Mouse (Mus musculus) brown adipose tissue, adult 24 weeks (tissue): ENCODE results near the gene Nphp3. TPM values are rescaled to one million over a fixed set of nuclear protein-coding genes. Genes with fewer than 3 reads are reported as not detected.
A peak's percentile ranks its signal among the peaks of the same experiment; 100 is the strongest.

Experiments used
- H3K27ac ChIP-seq: fragments of 200-500 bp; replicated peaks from 2 replicates; pipeline ENCODE4 v1.5.1; 2012; ENCODE audit warnings: low read depth, mild to moderate bottlenecking, low read length
- H3K4me1 ChIP-seq: fragments of 200-500 bp; 2 replicates; pipeline ENCODE4 v1.6.1; 2012; ENCODE audit warnings: low read length, mixed read lengths; ENCODE audit not compliant: control insufficient read depth, insufficient read depth, insufficient read length
- H3K4me3 ChIP-seq: fragments of 200-500 bp; 2 replicates; pipeline ENCODE4 v1.5.1; 2012; ENCODE audit warnings: low read depth, mild to moderate bottlenecking, low read length, moderate library complexity; ENCODE audit not compliant: insufficient read depth
- polyA plus RNA-seq: library from polyadenylated mRNA; stranded (reverse); fragments of >200 nt; gene quantifications from 2 replicates; pipeline ENCODE4 v1.2.4, GENCODE M21; 2012; ENCODE audit not compliant: missing spikeins, insufficient read depth, insufficient read length

Nphp3 gene
- polyA plus RNA-seq, 1 experiment, result 0.79 TPM

DNA sequence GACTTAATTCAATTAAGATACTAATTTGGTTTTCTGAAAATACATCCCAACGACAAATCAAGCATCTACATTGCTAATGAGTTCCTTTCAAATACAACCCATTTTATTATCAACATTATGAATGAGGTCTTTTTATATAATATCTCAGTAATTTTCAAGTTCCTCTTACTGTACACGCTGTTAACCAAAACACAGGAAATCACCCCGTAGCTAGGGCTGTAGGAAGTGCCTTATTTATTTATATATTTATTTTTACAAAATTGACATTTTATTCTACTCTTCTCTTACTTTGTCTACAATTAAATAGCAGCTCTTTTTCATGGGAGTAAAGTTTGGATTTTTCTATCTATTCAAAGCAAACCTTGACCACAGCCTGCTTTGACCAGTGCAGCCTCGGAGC, 37.4 kb downstream of the Nphp3 start:
- 0 out of 2 replicates have a peak overlapping the region, but pooled peaks have one; percentile 3 for H3K4me3 ChIP-seq
- H3K27ac ChIP-seq, result no peak overlapping the region
- no peaks in the 10 kb centered on the region; the same call in 1 of the 2 replicates for H3K4me1 ChIP-seq

- Histone ChIP-seq H3K4me3 (0 out of 2 replicates have a peak within 1 kb of the TSS, but pooled peaks have one; percentile 3), H3K27ac (no peak within 1 kb of the TSS), H3K4me1 (no peaks in the 10 kb centered on the region; the same call in 1 of the 2 replicates)
Observed at GRCm38 (mm10) chr9:104040362-104040761, 38.0 kb downstream of the Nphp3 start, which contains the start of gene Gm28305. Gene Gm28305 (plus strand): TSS chr9:104040662.

DNA sequence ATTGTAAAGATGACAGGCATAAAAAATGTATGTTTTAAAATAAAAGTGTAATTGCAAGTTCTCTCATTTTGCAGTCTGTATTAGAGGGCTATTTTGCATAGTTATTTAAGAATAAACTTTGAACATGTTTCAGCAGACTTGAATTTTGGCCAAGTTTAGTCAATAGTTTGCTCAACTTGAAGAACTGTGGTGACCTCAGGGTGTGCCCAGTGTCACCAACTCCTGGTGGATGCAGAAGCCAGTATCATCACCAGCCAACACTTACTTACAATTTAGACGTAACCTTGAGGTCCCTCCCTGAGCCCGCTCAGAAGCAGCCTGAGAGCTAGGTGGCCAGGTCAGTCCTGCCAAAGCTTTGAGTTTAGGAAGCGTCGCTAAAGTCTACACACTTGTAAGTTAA, 41.3 kb downstream of the Nphp3 start:
- no peaks in the 10 kb centered on the region; the same call in 1 of the 2 replicates for H3K4me1 ChIP-seq
- H3K4me3 ChIP-seq, result no peak overlapping the region
- no peak overlapping the region for H3K27ac ChIP-seq

GRCm38 (mm10) chr9:104051028-104051427, 48.7 kb downstream of the Nphp3 start:
- no peak overlapping the region for H3K27ac ChIP-seq
- no peaks in the 10 kb centered on the region for H3K4me1 ChIP-seq
- no peak overlapping the region for H3K4me3 ChIP-seq

- Histone ChIP-seq H3K4me3 (peak within 1 kb of the TSS; percentile 82), H3K27ac (peak within 1 kb of the TSS; percentile 93), H3K4me1 (peaks cover 5% of the 10 kb centered on the region; the same call in 1 of the 2 replicates)
Observed at GRCm38 (mm10) chr9:104062430-104063243, 60.3 kb downstream of the Nphp3 start, which contains the start of gene Uba5. Gene Uba5 (minus strand): TSS chr9:104063134.

DNA sequence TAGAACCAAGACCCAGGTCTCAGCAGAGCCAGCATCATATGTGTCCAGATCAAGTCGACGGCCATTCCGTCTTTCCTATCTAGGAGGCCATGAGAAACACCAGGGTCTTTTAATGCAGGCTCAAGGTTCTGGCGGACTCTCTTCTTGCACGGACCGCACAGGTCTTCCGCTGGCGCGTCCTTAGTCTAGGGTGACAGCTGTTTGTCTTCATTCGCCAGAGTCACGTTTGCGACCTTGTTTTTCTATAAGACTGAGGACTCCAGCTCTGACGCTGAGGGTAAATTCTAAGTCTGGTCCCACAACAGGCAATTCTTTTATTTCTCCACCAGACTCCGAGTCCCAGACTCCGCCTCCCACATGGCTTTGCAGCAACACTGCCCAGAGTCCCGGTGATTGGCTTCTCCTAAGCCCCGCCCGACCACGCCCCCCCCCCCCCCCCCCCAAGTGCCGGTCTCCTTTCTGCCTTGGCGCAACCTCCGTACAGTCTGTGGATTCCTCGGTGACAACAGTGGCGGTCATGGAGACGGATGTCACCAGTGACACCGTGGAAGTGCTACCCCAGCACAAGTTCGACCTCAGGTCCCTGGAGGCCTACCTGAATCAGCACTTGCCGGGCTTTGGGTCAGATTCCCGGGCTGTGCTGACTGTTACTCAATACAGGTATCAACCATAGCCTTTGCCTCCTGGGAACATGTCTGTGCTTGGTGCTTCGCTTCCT, 61.1 kb downstream of the Nphp3 start, which contains the start of gene Acad11:
Gene Acad11 (plus strand): TSS at position 134 of the 718 bp plus-strand sequence.
- Histone ChIP-seq H3K4me3 (peak within 1 kb of the TSS; percentile 82), H3K4me1 (peaks cover 5% of the 10 kb centered on the region; the same call in 1 of the 2 replicates), H3K27ac (peak within 1 kb of the TSS; percentile 93)

GRCm38 (mm10) chr9:104064571-104064970, 62.2 kb downstream of the Nphp3 start:
- Histone ChIP-seq H3K4me1 (peaks cover 5% of the 10 kb centered on the region; the same call in 1 of the 2 replicates), H3K4me3 (no peak overlapping the region), H3K27ac (peak overlapping the region; percentile 93; the same call in 1 of the 2 replicates)

DNA sequence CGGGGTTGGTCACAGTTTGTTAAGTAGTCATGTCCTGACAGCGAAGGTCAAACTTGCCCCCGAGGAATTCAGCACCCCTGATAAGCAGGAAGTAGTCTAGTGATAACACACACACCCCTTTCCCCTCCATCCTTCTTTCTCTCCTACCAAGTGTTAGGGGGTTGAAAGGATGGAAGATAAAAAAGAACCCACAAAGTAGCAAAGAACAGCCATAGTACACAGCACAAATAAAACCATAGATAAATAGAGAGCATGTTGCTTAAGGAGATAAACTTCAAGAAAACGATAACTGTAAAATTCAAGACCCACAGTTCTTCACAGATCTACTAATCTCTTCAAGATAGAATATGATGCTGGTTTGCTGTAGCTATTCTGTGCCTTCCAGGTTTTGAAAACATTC, 67.9 kb downstream of the Nphp3 start:
- Histone ChIP-seq H3K4me1 (peaks cover 7% of the 10 kb centered on the region; the same call in 1 of the 2 replicates), H3K4me3 (no peak overlapping the region), H3K27ac (peak overlapping the region; percentile 54)

- Histone ChIP-seq H3K4me1 (peaks cover 7% of the 10 kb centered on the region; the same call in 1 of the 2 replicates), H3K27ac (peak overlapping the region; percentile 94), H3K4me3 (no peak overlapping the region)
Observed at GRCm38 (mm10) chr9:104070863-104071604, 68.7 kb downstream of the Nphp3 start.

GRCm38 (mm10) chr9:104075808-104076207, 73.5 kb downstream of the Nphp3 start:
- Histone ChIP-seq H3K4me3 (no peak overlapping the region), H3K4me1 (peaks cover 7% of the 10 kb centered on the region; the same call in 1 of the 2 replicates), H3K27ac (no peak overlapping the region)

DNA sequence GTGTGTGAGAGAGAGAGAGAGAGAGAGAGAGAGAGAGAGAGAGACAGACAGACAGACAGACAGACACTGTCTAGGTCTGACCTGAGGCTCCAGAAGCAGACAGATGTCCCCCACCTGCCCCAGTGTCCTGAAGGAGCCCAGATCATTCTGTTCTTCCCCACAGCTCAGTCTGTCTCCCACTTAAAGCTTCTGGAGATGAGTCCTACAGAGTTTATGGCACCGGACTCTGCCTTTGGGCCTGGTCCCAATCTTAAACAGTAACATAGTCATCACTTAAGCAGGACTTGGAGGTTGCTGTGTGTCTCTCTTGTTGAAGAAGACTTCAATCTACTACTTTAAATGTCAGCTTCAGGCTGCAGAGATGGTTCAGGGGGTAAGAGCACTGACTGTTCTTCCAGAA, 76.4 kb downstream of the Nphp3 start:
- no peak overlapping the region for H3K27ac ChIP-seq
- H3K4me3 ChIP-seq, result no peak overlapping the region
- no peaks in the 10 kb centered on the region for H3K4me1 ChIP-seq

- no peak overlapping the region for H3K4me3 ChIP-seq
- H3K27ac ChIP-seq, result no peak overlapping the region
- H3K4me1 ChIP-seq, result no peaks in the 10 kb centered on the region
Observed at GRCm38 (mm10) chr9:104079379-104079778, 77.0 kb downstream of the Nphp3 start.

DNA sequence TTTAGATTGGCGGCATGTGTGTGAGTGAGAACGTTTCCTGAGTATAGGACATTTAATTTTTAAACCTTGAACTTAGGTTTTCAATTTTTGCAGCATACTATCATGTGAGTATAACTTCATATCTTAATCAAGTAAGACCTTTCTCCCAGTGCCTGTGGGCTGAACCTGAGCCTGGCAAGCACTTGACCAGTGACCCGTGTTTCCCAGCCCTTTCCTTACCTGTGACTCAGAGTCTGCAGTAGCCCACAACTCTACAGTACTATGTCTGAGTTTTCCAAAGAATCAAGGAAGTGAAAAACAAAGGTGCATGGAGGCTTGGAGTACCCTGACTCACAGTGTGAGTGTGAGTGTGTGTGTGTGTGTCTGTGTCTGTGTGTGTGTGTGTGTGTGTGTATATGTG, 77.7 kb downstream of the Nphp3 start:
- H3K4me3 ChIP-seq, result no peak overlapping the region
- no peaks in the 10 kb centered on the region for H3K4me1 ChIP-seq
- no peak overlapping the region for H3K27ac ChIP-seq

- H3K27ac ChIP-seq, result no peak overlapping the region
- H3K4me3 ChIP-seq, result no peak overlapping the region
- H3K4me1 ChIP-seq, result peaks cover 2% of the 10 kb centered on the region; the same call in 1 of the 2 replicates
Observed at GRCm38 (mm10) chr9:104085730-104086429, 83.5 kb downstream of the Nphp3 start.
